Mouse (Mus musculus): ENCODE data around the gene Slc22a17. TPM values are rescaled to one million over a fixed set of nuclear protein-coding genes. Genes with fewer than 3 reads are reported as not detected.

The Slc22a17 gene
- polyA plus RNA-seq, 1 experiment from 2014 or later, result 114 TPM

DNA sequence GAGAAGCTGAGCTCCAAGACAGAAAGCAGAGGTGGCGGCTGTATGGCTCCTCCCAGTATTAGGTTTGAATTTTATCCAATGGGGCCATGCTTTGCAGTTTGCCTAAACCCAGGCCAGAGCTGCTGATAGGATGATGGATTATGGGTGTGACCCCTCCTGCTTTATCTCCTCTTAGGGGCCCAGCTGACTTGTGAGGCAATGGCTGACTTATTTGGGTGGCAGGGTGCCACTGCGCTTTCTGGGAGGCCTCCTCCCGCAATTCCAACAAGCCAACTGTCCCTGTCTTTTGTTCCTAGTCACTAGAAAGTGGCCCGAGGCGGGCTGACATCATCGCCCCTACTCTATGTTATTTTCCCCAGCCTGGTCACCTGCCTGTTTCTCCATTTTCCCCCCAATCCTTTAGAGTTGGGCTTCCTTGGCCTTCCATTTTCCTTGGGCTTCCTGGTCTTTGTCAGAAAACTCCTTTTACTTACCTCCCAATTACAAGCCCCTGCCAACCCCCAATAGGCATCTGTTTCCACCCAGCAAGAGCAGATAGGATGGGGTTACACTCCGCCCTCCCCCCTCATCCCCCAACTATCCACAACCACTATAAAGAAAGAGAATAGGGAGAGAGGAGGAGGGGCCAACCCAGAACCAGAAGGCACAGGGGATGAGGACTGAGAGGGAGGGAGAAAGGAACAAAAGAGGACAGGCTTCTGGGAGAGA, 11.9 kb upstream of the Slc22a17 start:
- H3K27me3 ChIP-seq, result no peaks in the 10 kb centered on the region
- peaks cover 30% of the 10 kb centered on the region for H3K4me1 ChIP-seq
- peak; percentile 52 for ATAC-seq (ENCODE audit: insufficient number of reproducible peaks, insufficient read depth, low FRiP score, low TSS enrichment)
- peaks cover 28% of the 10 kb centered on the region for H3K36me3 ChIP-seq
- peak overlapping the region; percentile 84 for H3K9ac ChIP-seq
- peak overlapping the region; percentile 51 for H3K4me3 ChIP-seq
- H3K9me3 ChIP-seq, result peaks cover 18% of the 10 kb centered on the region
- peak overlapping the region; percentile 71 for H3K4me2 ChIP-seq (replicated peaks)
- peak overlapping the region; percentile 99 for H3K27ac ChIP-seq
- 7% methylated on average over 7 of the region's 7 CpGs for WGBS

DNA sequence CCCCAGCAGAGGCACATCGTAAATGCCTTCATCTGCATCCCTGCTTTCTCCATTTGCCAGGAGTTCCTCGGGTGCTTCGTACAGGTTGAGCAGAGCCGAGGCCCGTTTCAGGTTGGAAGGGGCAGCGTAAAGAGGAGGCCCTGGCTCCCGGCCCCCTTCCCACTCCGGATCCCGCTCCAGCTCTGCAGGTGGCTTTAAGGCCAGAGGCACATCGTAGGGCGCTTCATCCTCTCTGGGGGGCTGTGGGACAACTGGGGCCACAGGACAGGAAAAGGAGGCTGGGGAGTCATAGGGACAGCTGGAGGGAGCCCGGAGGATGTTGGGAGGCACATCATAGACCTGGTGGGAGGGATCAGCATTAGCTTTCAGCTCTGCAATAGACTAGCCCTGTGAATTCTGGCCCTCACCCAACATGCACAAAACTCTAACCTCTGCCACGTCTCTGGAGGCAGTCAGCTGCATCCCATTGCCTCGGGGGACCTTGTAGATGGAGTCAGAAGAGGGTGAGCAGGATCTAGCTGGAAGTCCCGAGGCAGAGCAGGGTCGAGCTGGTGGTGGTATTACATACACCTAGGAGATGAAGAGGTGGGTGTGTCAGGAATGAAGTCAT, 7.2 kb upstream of the Slc22a17 start:
- H3K27ac ChIP-seq, result no peak overlapping the region
- H3K4me2 ChIP-seq (replicated peaks), result no peak overlapping the region
- WGBS, result 92% methylated on average over 16 of the region's 16 CpGs
- H3K4me3 ChIP-seq, result no peak overlapping the region
- ATAC-seq (ENCODE audit: insufficient number of reproducible peaks, insufficient read depth, low FRiP score, low TSS enrichment), result no peak
- no peak overlapping the region for H3K9ac ChIP-seq
- peaks cover 15% of the 10 kb centered on the region for H3K4me1 ChIP-seq
- no peaks in the 10 kb centered on the region for H3K27me3 ChIP-seq
- peaks cover 18% of the 10 kb centered on the region for H3K9me3 ChIP-seq
- peaks cover 70% of the 10 kb centered on the region for H3K36me3 ChIP-seq

DNA sequence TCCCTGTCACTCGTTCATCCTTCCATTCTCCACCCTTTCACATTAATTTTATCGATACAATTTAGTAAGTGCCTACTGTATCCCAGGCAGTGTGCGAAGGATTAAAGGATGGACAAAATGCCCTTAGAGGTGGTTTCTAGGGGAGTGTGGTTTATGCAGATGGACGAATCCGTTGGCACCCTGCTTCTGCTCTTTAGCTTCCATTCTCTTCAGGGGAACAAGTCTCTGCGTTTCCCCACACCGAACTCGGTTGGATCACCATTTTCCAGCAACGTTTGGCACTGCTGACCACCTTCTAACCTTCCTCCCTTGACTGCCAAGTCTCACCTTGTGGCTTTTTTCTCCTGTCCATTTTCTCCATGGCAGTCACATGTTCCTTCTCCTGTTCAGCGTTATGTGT, 411 bp upstream of the Slc22a17 start:
- Histone ChIP-seq H3K27ac (peak overlapping the region; percentile 86), H3K9ac (peak overlapping the region; percentile 94), H3K4me3 (peak overlapping the region; percentile 80), H3K4me1 (peaks cover 9% of the 10 kb centered on the region), H3K36me3 (peaks cover 51% of the 10 kb centered on the region), H3K4me2 (replicated peaks) (peak overlapping the region; percentile 86), H3K27me3 (no peaks in the 10 kb centered on the region), H3K9me3 (no peaks in the 10 kb centered on the region)
- WGBS, result 22% methylated on average over 10 of the region's 10 CpGs
- no peak for ATAC-seq (ENCODE audit: insufficient number of reproducible peaks, insufficient read depth, low FRiP score, low TSS enrichment)

DNA sequence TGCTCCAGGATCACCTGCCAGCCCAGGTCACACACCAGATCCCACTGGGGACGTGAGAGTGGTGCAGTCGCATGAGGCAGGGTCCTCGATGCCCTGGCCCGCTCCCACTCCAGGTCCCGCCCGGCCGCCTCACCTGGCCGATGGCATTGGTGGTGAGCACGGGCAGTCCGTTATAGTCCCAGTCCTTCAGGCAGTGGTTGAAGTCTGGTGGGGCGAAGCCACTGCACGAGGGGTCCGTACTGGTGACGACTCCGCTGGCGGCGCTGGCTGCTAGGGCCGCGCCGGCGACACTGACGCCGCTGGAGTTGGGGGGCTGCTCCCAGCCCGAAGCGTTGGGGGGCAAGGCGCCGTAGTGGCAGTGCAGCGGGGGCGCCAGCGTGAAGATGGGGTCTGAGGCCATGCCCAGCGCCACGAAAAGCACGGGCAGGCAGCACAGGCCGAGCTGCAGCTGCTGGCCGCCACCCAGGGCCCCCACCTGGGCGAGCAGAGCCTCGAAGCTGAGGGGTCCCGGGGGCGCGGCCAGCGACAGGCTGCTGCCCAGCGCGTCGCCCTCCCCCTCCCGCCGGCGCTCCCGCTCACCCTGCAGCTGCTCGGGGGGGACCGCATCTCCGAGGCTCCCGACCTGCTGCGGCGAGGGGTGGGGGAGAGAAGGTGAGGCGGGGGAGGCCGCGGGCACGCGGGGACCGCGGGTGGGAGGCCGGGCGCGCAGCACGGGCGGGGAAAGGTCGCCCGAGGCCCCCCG, 652 bp downstream of the Slc22a17 start:
- 4% methylated on average over 57 of the region's 69 CpGs for WGBS
- no peaks in the 10 kb centered on the region for H3K9me3 ChIP-seq
- peak overlapping the region; percentile 86 for H3K27ac ChIP-seq
- ATAC-seq (ENCODE audit: insufficient number of reproducible peaks, insufficient read depth, low FRiP score, low TSS enrichment), result peak; percentile 49; the same call in 1 of the 2 replicates
- H3K4me3 ChIP-seq, result peak overlapping the region; percentile 80
- H3K4me1 ChIP-seq, result peaks cover 9% of the 10 kb centered on the region
- peak overlapping the region; percentile 86 for H3K4me2 ChIP-seq (replicated peaks)
- no peaks in the 10 kb centered on the region for H3K27me3 ChIP-seq
- H3K9ac ChIP-seq, result peak overlapping the region; percentile 94
- peaks cover 52% of the 10 kb centered on the region for H3K36me3 ChIP-seq

DNA sequence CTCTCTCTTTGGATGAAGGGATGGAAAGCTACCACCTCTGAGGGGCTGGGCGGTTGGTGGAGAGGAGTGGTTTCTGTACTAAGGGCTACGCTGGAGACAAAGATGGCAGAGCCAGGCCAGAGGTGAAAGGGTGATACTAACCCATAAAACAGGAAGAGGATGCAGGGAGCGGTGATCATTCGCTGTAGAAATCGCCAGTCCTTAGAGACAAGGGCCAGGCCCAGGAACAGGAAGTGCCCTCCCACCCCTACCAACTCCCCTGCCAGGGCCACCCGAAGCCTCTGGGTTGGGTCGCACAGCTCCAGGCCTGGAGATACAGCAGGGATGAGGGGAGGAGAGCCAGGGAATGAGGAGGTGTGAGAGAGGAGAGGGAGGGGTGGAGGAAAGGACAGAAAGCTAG, 4.2 kb downstream of the Slc22a17 start:
- H3K4me2 ChIP-seq (replicated peaks), result no peak overlapping the region
- H3K4me1 ChIP-seq, result peaks cover 9% of the 10 kb centered on the region
- no peak overlapping the region for H3K4me3 ChIP-seq
- peaks cover 60% of the 10 kb centered on the region for H3K36me3 ChIP-seq
- WGBS, result 80% methylated on average over 7 of the region's 7 CpGs
- H3K27me3 ChIP-seq, result no peaks in the 10 kb centered on the region
- no peak for ATAC-seq (ENCODE audit: insufficient number of reproducible peaks, insufficient read depth, low FRiP score, low TSS enrichment)
- H3K9me3 ChIP-seq, result no peaks in the 10 kb centered on the region
- no peak overlapping the region for H3K27ac ChIP-seq
- H3K9ac ChIP-seq, result peak overlapping the region; percentile 20

DNA sequence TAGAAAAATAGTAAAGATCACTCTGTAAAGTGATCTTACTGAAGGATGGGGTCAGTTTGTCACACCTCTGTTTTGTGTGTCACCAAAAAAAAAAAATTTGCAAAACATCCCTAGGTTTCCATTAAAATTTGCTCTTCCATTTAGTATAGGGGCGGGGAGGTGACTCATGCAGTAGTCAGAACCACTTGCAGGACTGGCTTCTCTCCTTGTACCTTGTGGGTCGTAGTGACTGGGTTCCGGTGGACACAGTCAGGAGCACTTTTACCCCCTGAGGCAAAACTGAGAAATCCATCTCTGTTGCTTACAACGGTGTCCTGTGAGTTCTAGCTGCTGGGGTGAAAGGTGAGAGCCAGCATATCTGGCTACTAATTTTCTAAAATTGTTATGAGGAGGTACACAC, 9.3 kb downstream of the Slc22a17 start:
- ATAC-seq (ENCODE audit: insufficient number of reproducible peaks, insufficient read depth, low FRiP score, low TSS enrichment), result no peak
- 82% methylated on average over 4 of the region's 4 CpGs for WGBS
- H3K27ac ChIP-seq, result no peak overlapping the region
- no peaks in the 10 kb centered on the region for H3K27me3 ChIP-seq
- H3K36me3 ChIP-seq, result peaks cover 41% of the 10 kb centered on the region
- no peaks in the 10 kb centered on the region for H3K4me1 ChIP-seq
- no peaks in the 10 kb centered on the region for H3K9me3 ChIP-seq
- no peak overlapping the region for H3K4me2 ChIP-seq (replicated peaks)
- no peak overlapping the region for H3K9ac ChIP-seq
- no peak overlapping the region for H3K4me3 ChIP-seq

DNA sequence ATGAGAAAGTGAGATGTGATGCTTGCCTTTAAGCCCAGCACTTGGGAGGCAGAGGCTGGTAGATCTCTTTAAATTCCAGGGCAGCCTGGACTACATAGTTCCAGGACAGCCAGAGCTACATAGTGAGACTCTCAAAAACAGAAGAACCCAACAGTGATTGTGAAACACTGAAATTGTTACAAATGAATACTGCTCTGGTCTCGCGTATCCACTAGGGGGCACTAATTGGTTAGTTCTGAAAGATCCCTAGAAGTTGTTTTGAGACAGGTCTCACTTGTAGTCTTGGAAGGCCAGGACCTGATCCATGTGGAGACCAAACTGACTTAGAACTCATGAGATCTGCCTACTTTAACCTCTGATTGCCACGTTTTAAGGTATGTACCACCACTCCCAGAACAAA, 12.5 kb downstream of the Slc22a17 start:
- WGBS, result 1% methylated on average over 3 of the region's 3 CpGs
- H3K4me1 ChIP-seq, result 0 out of 2 replicates have a peak, but pooled peaks cover 7% of the 10 kb centered on the region
- ATAC-seq (ENCODE audit: insufficient number of reproducible peaks, insufficient read depth, low FRiP score, low TSS enrichment), result peak; percentile 43; the same call in 1 of the 2 replicates
- H3K4me2 ChIP-seq (replicated peaks), result no peak overlapping the region
- no peak overlapping the region for H3K27ac ChIP-seq
- no peak overlapping the region for H3K9ac ChIP-seq
- no peaks in the 10 kb centered on the region for H3K27me3 ChIP-seq
- no peak overlapping the region for H3K4me3 ChIP-seq
- no peaks in the 10 kb centered on the region for H3K9me3 ChIP-seq
- H3K36me3 ChIP-seq, result peaks cover 45% of the 10 kb centered on the region

DNA sequence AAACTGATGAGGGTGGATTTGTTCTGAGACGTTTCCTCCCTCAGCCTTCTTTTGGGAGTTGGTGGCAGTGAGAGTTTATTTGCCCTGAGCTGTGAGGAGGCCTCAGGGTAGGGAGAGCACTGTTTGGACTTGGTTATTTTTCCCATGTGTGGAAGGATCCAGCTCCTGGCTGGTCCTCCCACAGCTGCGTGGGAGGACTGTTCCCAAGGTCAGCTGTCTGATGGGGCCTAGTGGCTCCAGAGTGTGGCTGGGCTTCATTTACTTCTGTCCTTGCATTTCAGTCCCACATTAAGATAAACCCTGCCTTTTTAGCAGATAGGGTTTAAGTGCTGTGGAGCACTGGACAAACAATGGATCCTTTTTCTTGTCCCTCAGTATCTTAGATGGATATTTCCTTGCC, 15.5 kb downstream of the Slc22a17 start:
- 55% methylated on average over 2 of the region's 2 CpGs for WGBS
- H3K4me2 ChIP-seq (replicated peaks), result no peak overlapping the region
- H3K27me3 ChIP-seq, result no peaks in the 10 kb centered on the region
- no peaks in the 10 kb centered on the region for H3K9me3 ChIP-seq
- H3K36me3 ChIP-seq, result peaks cover 30% of the 10 kb centered on the region
- H3K4me1 ChIP-seq, result peaks cover 12% of the 10 kb centered on the region; the same call in 1 of the 2 replicates
- no peak overlapping the region for H3K27ac ChIP-seq
- H3K4me3 ChIP-seq, result no peak overlapping the region
- no peak for ATAC-seq (ENCODE audit: insufficient number of reproducible peaks, insufficient read depth, low FRiP score, low TSS enrichment)
- H3K9ac ChIP-seq, result no peak overlapping the region

DNA sequence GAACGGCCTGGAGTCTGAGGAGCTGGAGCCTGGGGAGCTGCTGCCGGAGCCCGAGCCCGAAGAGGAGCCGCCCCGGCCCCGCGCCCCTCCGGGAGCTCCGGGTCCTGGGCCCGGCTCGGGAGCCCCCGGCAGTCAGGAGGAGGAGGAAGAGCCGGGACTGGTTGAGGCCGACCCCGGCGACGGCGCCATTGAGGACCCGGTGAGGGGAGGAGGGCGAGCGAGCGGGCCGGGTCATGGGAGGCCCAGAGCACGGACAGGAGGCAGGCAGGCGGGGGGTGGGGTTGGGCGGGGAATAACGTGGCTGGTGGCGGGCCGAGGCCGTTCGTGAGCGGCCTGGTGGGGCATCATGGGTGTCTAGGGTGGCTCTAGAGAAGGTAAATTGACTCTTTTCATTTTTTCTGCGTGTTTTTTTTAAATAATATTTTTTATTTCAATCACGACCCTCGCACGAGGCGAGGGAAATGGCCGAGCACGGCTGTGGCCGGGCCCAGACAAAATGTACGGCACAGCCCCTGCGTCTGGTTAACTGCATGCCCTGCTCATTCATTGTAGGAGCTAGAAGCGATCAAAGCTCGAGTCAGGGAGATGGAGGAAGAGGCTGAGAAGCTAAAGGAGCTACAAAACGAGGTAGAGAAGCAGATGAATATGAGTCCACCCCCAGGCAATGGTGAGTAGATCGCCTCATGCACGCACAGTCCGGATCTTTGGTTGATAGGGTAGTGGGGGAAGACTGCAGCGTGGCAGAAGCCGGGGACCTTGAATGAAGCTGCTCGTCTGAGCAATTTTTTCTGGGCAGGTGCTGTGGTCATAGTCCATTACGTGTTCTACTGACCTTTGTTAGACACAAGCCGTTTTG, 18.4 kb downstream of the Slc22a17 start:
- Histone ChIP-seq H3K4me1 (peaks cover 12% of the 10 kb centered on the region; the same call in 1 of the 2 replicates), H3K27me3 (no peaks in the 10 kb centered on the region), H3K9me3 (no peaks in the 10 kb centered on the region), H3K36me3 (peaks cover 30% of the 10 kb centered on the region), H3K27ac (peak overlapping the region; percentile 95), H3K4me2 (replicated peaks) (peak overlapping the region; percentile 67), H3K9ac (peak overlapping the region; percentile 99), H3K4me3 (peak overlapping the region; percentile 96)
- peak; percentile 37 for ATAC-seq (ENCODE audit: insufficient number of reproducible peaks, insufficient read depth, low FRiP score, low TSS enrichment)
- WGBS, result under 1% methylated on average over 53 of the region's 54 CpGs

DNA sequence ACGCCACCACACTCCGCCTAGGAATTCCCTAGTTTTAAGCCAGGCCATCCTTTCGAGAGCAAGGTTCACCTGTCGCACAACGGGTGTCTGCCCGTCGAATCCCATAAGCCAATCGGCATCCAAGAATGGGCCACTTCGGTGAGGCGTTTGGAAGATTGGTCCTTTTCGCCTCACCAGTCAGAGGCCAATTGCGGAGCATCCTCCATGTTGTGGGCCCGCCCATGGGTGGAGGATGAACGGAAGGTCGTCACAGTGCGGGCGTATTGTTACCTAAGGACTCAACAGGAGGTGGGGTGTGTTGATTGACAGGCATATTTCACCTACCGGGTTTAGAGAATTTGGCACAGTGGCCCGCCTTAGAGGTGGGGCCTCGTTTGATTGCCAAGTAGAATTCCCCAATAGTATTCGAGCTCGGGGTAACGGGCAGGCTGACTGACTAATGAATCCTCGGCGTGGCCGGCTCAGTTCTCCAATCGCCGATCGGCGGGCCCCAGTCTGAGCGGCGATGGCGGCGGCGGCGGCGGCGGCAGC, 19.2 kb downstream of the Slc22a17 start:
- Histone ChIP-seq H3K4me1 (peaks cover 12% of the 10 kb centered on the region; the same call in 1 of the 2 replicates), H3K9me3 (no peaks in the 10 kb centered on the region), H3K4me2 (replicated peaks) (peak overlapping the region; percentile 43), H3K4me3 (peak overlapping the region; percentile 96), H3K36me3 (peaks cover 30% of the 10 kb centered on the region), H3K27me3 (no peaks in the 10 kb centered on the region), H3K27ac (peak overlapping the region; percentile 95), H3K9ac (peak overlapping the region; percentile 99)
- ATAC-seq (ENCODE audit: insufficient number of reproducible peaks, insufficient read depth, low FRiP score, low TSS enrichment), result peak; percentile 99
- WGBS, result under 1% methylated on average over 38 of the region's 38 CpGs

DNA sequence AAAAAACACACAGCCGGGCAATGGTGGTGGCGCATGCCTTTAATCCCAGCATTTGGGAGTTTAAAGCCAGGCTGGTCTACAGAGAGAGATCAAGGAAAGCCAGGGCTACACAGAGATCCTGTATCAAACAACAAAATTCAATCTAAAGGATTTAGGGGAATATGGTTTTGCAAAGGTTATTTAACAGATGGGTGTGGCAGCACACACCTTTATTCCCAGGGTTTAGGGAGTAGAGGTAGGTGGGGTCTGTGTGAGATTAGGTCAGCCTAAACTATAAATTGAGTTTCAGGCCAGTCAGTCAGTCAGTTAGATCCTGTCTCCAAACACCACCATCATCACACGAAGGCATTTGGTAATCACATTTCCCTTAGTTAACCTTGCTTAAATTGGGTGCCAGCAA, 20.7 kb downstream of the Slc22a17 start, which contains the start of gene Pabpn1:
Pabpn1 (plus strand) TSS at position 301 of the 400 bp plus-strand sequence.
- Histone ChIP-seq H3K4me3 (peak within 1 kb of the TSS; percentile 96), H3K9ac (0 out of 2 replicates have a peak within 1 kb of the TSS, but pooled peaks have one; percentile 6), H3K4me2 (replicated peaks) (peak within 1 kb of the TSS; percentile 43), H3K27me3 (no peaks in the 10 kb centered on the region), H3K27ac (peak within 1 kb of the TSS; percentile 73), H3K9me3 (no peaks in the 10 kb centered on the region), H3K36me3 (peaks cover 17% of the 10 kb centered on the region), H3K4me1 (peaks cover 12% of the 10 kb centered on the region; the same call in 1 of the 2 replicates)
- no peak for ATAC-seq (ENCODE audit: insufficient number of reproducible peaks, insufficient read depth, low FRiP score, low TSS enrichment)
- WGBS, result 90% methylated on average over 3 of the region's 3 CpGs
